ENCODE assay signal across 25 mouse cellular contexts in the genomic region with DNA sequence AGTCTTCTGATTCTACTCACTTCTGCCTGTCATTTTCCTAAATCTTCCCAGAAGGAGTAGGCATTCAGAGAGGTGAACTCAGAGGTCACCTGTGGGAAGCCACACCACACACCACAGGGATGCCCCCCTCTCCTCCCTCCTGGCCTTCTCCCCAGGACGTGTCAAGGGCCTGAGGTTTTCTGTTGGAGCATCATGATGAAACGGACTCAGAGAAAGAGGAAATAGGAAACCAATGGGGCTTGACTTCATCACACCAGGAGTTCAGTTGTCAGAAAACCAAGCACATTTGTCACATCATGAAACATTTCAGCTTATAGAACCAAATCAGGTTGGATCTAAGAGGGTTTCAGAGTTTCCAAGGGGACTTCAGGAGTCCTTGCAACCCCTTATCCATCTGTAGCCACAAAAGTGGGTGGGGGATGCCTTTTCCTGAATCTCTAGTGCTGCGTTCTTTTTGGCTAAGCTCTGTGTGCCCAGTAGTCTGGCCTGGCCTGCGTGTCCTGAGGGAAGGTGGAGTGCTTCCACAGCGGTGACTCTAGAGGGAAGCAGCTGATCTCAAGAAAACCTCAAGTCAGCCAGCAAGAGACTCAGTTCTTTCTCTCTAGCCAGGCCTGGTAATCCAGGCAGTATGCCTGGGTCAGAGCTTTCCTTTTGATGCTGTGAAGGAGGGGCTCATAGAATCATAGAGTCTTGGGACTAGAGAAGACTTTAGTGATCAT. TPM values are rescaled to one million over a fixed set of nuclear protein-coding genes. Genes with fewer than 3 reads are reported as not detected.
A peak's percentile ranks its signal among the peaks of the same experiment; 100 is the strongest.
DNase-seq lines count a peak whose midpoint lies in the region; ATAC-seq and TF ChIP-seq lines count a peak whose summit lies in the region.
"Had no signal": no experiment of that assay in that cellular context is flagged by ENCODE, and none has a peak within 500 bp of the region (broad histone marks: within the 10 kb centered on the region; RNA-seq: fewer than 3 reads in every experiment).

No protein-coding gene starts in this region.

- no peak overlapping the region for H3K4me2 ChIP-seq in intestine, postnatal 0 days (replicated peaks; ENCODE audit: low read depth)
- H3K4me2 ChIP-seq in forebrain, embryonic 14.5 days (ENCODE audit: low read length), result no peak overlapping the region
- H3K4me2 ChIP-seq: embryonic facial prominence, embryonic 13.5 days; embryonic facial prominence, embryonic 15.5 days; forebrain, embryonic 12.5 days; forebrain, embryonic 15.5 days had no signal

- H3K36me3 ChIP-seq in intestine, postnatal 0 days (ENCODE audit: control insufficient read depth, insufficient read depth), result no peaks in the 10 kb centered on the region
- H3K36me3 ChIP-seq in forebrain, embryonic 14.5 days (ENCODE audit: control insufficient read depth, insufficient read depth, low read length), result no peaks in the 10 kb centered on the region
- H3K36me3 ChIP-seq: embryonic facial prominence, embryonic 13.5 days; embryonic facial prominence, embryonic 15.5 days; forebrain, embryonic 10.5 days; forebrain, embryonic 12.5 days; forebrain, embryonic 15.5 days had no signal

- peak; percentile 78 for ATAC-seq in common myeloid progenitor, adult 5-6 weeks (replicated peaks; ENCODE audit: low read depth, poor library complexity, severe bottlenecking)
- ATAC-seq in hematopoietic stem cell, adult 5-6 weeks (replicated peaks in 1 of 2; ENCODE audit: insufficient read depth in 1 of 2, low FRiP score in 2 of 2, low TSS enrichment in 1 of 2, low read depth in 1 of 2, poor library complexity in 2 of 2, severe bottlenecking in 2 of 2), result peak; percentile 32 to 65; a peak in 3 of 4 replicates
- peak; percentile 86 for ATAC-seq in megakaryocyte progenitor cell, adult 5-6 weeks (replicated peaks; ENCODE audit: poor library complexity)
- no peak for ATAC-seq in intestine, postnatal 0 days
- no peak for ATAC-seq in forebrain, embryonic 14.5 days
- ATAC-seq: forebrain, embryonic 15.5 days; forebrain, postnatal 0 days had no signal

- H3K4me1 ChIP-seq in intestine, postnatal 0 days (replicated peaks; ENCODE audit: control insufficient read depth, insufficient read depth, low read length), result 0 out of 2 replicates have a peak, but pooled peaks cover 4% of the 10 kb centered on the region
- no peaks in the 10 kb centered on the region for H3K4me1 ChIP-seq in forebrain, embryonic 14.5 days (ENCODE audit: control insufficient read depth, insufficient read depth, low read length)
- H3K4me1 ChIP-seq: embryonic facial prominence, embryonic 13.5 days; embryonic facial prominence, embryonic 15.5 days; forebrain, embryonic 10.5 days; forebrain, embryonic 12.5 days; forebrain, embryonic 15.5 days had no signal

- DNase-seq in A20 (ENCODE audit: low read depth, low spot score), result peak; percentile 32
- DNase-seq in forebrain, embryonic 14.5 days (ENCODE audit: low spot score), result no peak
- no peak for DNase-seq in frontal cortex, postnatal 10 days (ENCODE audit: low spot score in 2 of 2)
- DNase-seq in right cerebral cortex, postnatal 4 days, result no peak
- DNase-seq: adrenal gland, adult 2 months; adrenal gland, postnatal 10 days; adrenal gland, postnatal 25 days; cerebellum, adult 11 months; cerebellum, adult 18-20 months; cerebellum, adult 8-10 months; cerebellum, adult 9-11 months; cerebellum, postnatal 25 days; embryo, embryonic 11 days; forebrain, postnatal 0 days had no signal

- TF ChIP-seq CTCF in intestine, postnatal 0 days (IDR thresholded peaks at IDR 0.05; ENCODE audit: low read depth), result no peak

- no peak overlapping the region for H3K4me3 ChIP-seq in intestine, postnatal 0 days (ENCODE audit: low read depth, low read length)
- no peak overlapping the region for H3K4me3 ChIP-seq in forebrain, embryonic 14.5 days (ENCODE audit: low read depth, low read length)
- H3K4me3 ChIP-seq: embryonic facial prominence, embryonic 13.5 days; embryonic facial prominence, embryonic 15.5 days; erythroblast, embryonic 14.5 days; forebrain, embryonic 10.5 days; forebrain, embryonic 12.5 days; forebrain, embryonic 15.5 days had no signal

- no peaks in the 10 kb centered on the region for H3K27me3 ChIP-seq in intestine, postnatal 0 days (replicated peaks; ENCODE audit: control insufficient read depth, insufficient read depth, low read length)
- H3K27me3 ChIP-seq in forebrain, embryonic 14.5 days (replicated peaks; ENCODE audit: control insufficient read depth, insufficient read depth, low read length), result no peaks in the 10 kb centered on the region
- H3K27me3 ChIP-seq: embryonic facial prominence, embryonic 13.5 days; embryonic facial prominence, embryonic 15.5 days; forebrain, embryonic 12.5 days; forebrain, embryonic 15.5 days had no signal

- 79% methylated on average over 5 of the region's 5 CpGs for WGBS in intestine, postnatal 0 days
- 84% methylated on average over 5 of the region's 5 CpGs for WGBS in forebrain, embryonic 14.5 days

- no peaks in the 10 kb centered on the region for H3K9me3 ChIP-seq in intestine, postnatal 0 days (ENCODE audit: control insufficient read depth)
- H3K9me3 ChIP-seq in forebrain, embryonic 14.5 days (replicated peaks; ENCODE audit: control insufficient read depth, low read length), result no peaks in the 10 kb centered on the region
- H3K9me3 ChIP-seq: embryonic facial prominence, embryonic 13.5 days; embryonic facial prominence, embryonic 15.5 days; forebrain, embryonic 10.5 days; forebrain, embryonic 12.5 days; forebrain, embryonic 15.5 days had no signal

- H3K27ac ChIP-seq in intestine, postnatal 0 days (ENCODE audit: low read depth, low read length), result no peak overlapping the region
- H3K27ac ChIP-seq in forebrain, embryonic 14.5 days (ENCODE audit: low read depth, low read length), result no peak overlapping the region
- H3K27ac ChIP-seq: embryonic facial prominence, embryonic 13.5 days; embryonic facial prominence, embryonic 15.5 days; forebrain, embryonic 10.5 days; forebrain, embryonic 12.5 days; forebrain, embryonic 15.5 days had no signal

- no peak overlapping the region for H3K9ac ChIP-seq in intestine, postnatal 0 days (ENCODE audit: low read depth, low read length)
- no peak overlapping the region for H3K9ac ChIP-seq in forebrain, embryonic 14.5 days (ENCODE audit: low read length)
- H3K9ac ChIP-seq: embryonic facial prominence, embryonic 13.5 days; embryonic facial prominence, embryonic 15.5 days; forebrain, embryonic 12.5 days; forebrain, embryonic 15.5 days; forebrain, postnatal 0 days had no signal

RNA-seq across cellular contexts. Expression of a gene that starts 46.4 kb away (rescaled TPM):
- not detected in 2 replicates for total RNA-seq in common myeloid progenitor, adult 5-6 weeks (2017)
- total RNA-seq in hematopoietic stem cell, adult 5-6 weeks (2017), result 0.05 and 0.13 TPM in 2 replicates
- total RNA-seq in megakaryocyte progenitor cell, adult 5-6 weeks (2015), result not detected in 2 replicates
- not detected in 2 replicates for total RNA-seq in megakaryocyte progenitor cell, adult 5-6 weeks (2017)
- 4.6 and 5.4 TPM in 2 replicates for polyA plus RNA-seq in intestine, postnatal 0 days (2015; fragmentation: Nextera tagmentation; extraction: Ambion mirVana)
- 0.98 and 2.2 TPM in 2 replicates for polyA plus RNA-seq in forebrain, embryonic 14.5 days (2014; fragmentation: Nextera tagmentation; extraction: Ambion mirVana)
- total RNA-seq: MEL had no signal
- polyA plus RNA-seq: erythroblast, embryonic 14.5 days had no signal

Comparison
In these comparisons a context has a peak if more than half of its experiments do, and no peak if none do; other contexts are left out.
1. ATAC-seq: peak in common myeloid progenitor, adult 5-6 weeks (single experiment), hematopoietic stem cell, adult 5-6 weeks (2 of 2) and megakaryocyte progenitor cell, adult 5-6 weeks (single experiment); none in intestine, postnatal 0 days (single experiment) and forebrain, embryonic 14.5 days (single experiment).